Mouse (Mus musculus) spleen, postnatal 36 days (tissue): Measurements from ENCODE around the gene Ccl6.
"Not testable (repeated sequence)": the region's sequence is repeated elsewhere in the genome, so short reads cannot be mapped to it uniquely, and the experiment has no call there.

Experiments
- DNase-seq, 2 experiments: peaks; one replicate each; pipeline ENCODE4 v3.0.0; 2022; ENCODE audit warnings: low spot score in 2 of 2, mixed read lengths in 1 of 2

Gene Ccl6

GRCm38 (mm10) chr11:83560405-83560804 lies 32.5 kb downstream of the Ccl6 start:
- DNase-seq = peak; percentile 55 to 63

GRCm38 (mm10) chr11:83557074-83557473 lies 35.8 kb downstream of the Ccl6 start:
- DNase-seq = no peak

- peak in 1 of 2 experiments; percentile 27 for DNase-seq
Observed at GRCm38 (mm10) chr11:83556085-83556781, 36.7 kb downstream of the Ccl6 start.

DNA sequence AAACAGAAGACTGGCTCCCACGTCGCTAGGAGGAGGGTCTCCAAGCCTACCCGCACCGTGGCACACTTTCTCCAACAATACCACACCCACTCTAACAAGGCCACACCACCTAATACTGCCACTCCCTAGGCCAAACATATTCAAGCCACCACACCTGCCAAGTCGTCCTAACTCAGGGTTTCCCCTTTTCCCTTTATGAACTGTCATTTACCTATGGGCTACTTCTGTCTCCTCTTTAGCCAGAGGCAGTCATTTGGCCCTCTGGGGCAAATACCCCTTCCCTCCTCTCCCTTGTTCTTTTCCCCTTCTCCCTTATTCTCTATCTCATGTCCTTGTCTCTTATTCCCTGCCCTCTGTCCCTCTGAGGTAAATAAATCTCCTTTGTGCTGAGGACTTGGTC lies 41.2 kb downstream of the Ccl6 start:
- no peak for DNase-seq

GRCm38 (mm10) chr11:83551037-83551436 lies 41.9 kb downstream of the Ccl6 start:
- DNase-seq = not testable (repeated sequence)

GRCm38 (mm10) chr11:83550186-83550632 lies 42.7 kb downstream of the Ccl6 start:
- peak in 1 of 2 experiments; percentile 15 for DNase-seq

GRCm38 (mm10) chr11:83544214-83544613 lies 48.7 kb downstream of the Ccl6 start:
- DNase-seq = peak in 1 of 2 experiments; percentile 24

- DNase-seq = no peak
Observed at GRCm38 (mm10) chr11:83541415-83541814, 51.5 kb downstream of the Ccl6 start.

DNA sequence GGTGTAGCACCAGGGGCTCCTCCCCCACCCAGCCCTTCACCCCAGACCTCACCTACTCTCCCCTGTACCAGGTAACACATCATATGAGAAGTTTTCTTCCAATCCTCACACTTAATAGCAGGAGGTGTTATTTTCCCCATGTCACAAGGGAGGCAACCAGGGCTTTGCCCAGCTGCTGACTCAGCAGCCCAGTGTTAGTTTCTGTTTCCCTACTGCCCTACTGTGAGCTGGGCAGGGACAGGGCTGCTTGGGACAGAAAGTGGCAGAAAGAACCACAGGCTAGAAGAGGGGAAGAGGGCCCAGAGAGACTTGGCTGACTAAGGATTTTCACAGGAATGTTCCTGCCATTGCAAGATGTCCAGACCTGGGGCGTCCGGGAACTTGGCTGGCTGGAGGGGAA lies 52.0 kb downstream of the Ccl6 start:
- no peak for DNase-seq

GRCm38 (mm10) chr11:83538705-83539314 lies 54.1 kb downstream of the Ccl6 start:
- no peak for DNase-seq
